Mouse (Mus musculus) kidney, adult 2 months (tissue): ENCODE measurements around the gene Hoxd8.

Source experiments
- CTCF ChIP-seq: fragments of 200-500 bp; conservative IDR thresholded peaks from 2 replicates; pipeline ENCODE4 v1.5.1; 2011; ENCODE audit warnings: low read depth, mild to moderate bottlenecking, control low read depth, low read length, moderate library complexity, mixed read lengths; ENCODE audit not compliant: insufficient read depth, insufficient read length
- POLR2A ChIP-seq: fragments of 200-500 bp; IDR thresholded peaks from one replicate; pipeline ENCODE4 v1.6.1; 2011; ENCODE audit warnings: low read depth, low read length, control low read depth

GRCm38 (mm10) chr2:74677106-74677505 lies 27.3 kb upstream of the Hoxd8 start:
- TF ChIP-seq CTCF (no peak), POLR2A (no peak)
